Mouse (Mus musculus): ENCODE results near the gene Atf6b. TPM values are rescaled to one million over a fixed set of nuclear protein-coding genes. Genes with fewer than 3 reads are reported as not detected.

Gene Atf6b
- polyA plus RNA-seq, 1 experiment from 2014 or later = 62.0 TPM

- ATAC-seq (replicated peaks; ENCODE audit: low FRiP score, low read depth) = no peak
- DNase-seq (ENCODE audit: low spot score) = no peak
- Histone ChIP-seq H3K4me1 (replicated peaks; ENCODE audit: insufficient read depth, low read length) (peaks cover 13% of the 10 kb centered on the region; the same call in 1 of the 2 replicates), H3K9me3 (replicated peaks; ENCODE audit: low read length) (no peaks in the 10 kb centered on the region), H3K9ac (ENCODE audit: low read depth, low read length) (no peak overlapping the region), H3K36me3 (ENCODE audit: insufficient read depth, low read length) (no peaks in the 10 kb centered on the region), H3K4me2 (ENCODE audit: low read length) (no peak overlapping the region), H3K4me3 (replicated peaks; ENCODE audit: low read depth, low read length) (no peak overlapping the region), H3K27me3 (ENCODE audit: insufficient read depth, low read length) (peaks cover 36% of the 10 kb centered on the region), H3K27ac (no peak overlapping the region)
- no peak for TF ChIP-seq CTCF (IDR thresholded peaks at IDR 0.05; ENCODE audit: low read depth)
- WGBS = 59% methylated on average over 11 of the region's 11 CpGs
Observed at GRCm38 (mm10) chr17:34674524-34675204, 27.7 kb downstream of the Atf6b start.

GRCm38 (mm10) chr17:34675205-34676092 lies 28.5 kb downstream of the Atf6b start:
- ATAC-seq (replicated peaks; ENCODE audit: low FRiP score, low read depth) (no peak), DNase-seq (ENCODE audit: low spot score) (no peak)
- H3K4me1 ChIP-seq (replicated peaks; ENCODE audit: insufficient read depth, low read length) = peaks cover 13% of the 10 kb centered on the region; the same call in 1 of the 2 replicates
- H3K9me3 ChIP-seq (replicated peaks; ENCODE audit: low read length) = no peaks in the 10 kb centered on the region
- TF ChIP-seq CTCF (IDR thresholded peaks at IDR 0.05; ENCODE audit: low read depth) = no peak
- H3K9ac ChIP-seq (ENCODE audit: low read depth, low read length) = no peak overlapping the region
- H3K27ac ChIP-seq = no peak overlapping the region
- peaks cover 38% of the 10 kb centered on the region for H3K27me3 ChIP-seq (ENCODE audit: insufficient read depth, low read length)
- no peak overlapping the region for H3K4me3 ChIP-seq (replicated peaks; ENCODE audit: low read depth, low read length)
- H3K4me2 ChIP-seq (ENCODE audit: low read length) = no peak overlapping the region
- WGBS = 62% methylated on average over 13 of the region's 13 CpGs
- no peaks in the 10 kb centered on the region for H3K36me3 ChIP-seq (ENCODE audit: insufficient read depth, low read length)

- Histone ChIP-seq H3K9me3 (replicated peaks; ENCODE audit: low read length) (no peaks in the 10 kb centered on the region), H3K4me1 (replicated peaks; ENCODE audit: insufficient read depth, low read length) (peaks cover 12% of the 10 kb centered on the region; the same call in 1 of the 2 replicates), H3K36me3 (ENCODE audit: insufficient read depth, low read length) (no peaks in the 10 kb centered on the region), H3K27ac (no peak overlapping the region), H3K4me2 (ENCODE audit: low read length) (no peak overlapping the region), H3K27me3 (ENCODE audit: insufficient read depth, low read length) (peaks cover 35% of the 10 kb centered on the region), H3K9ac (ENCODE audit: low read depth, low read length) (no peak overlapping the region), H3K4me3 (replicated peaks; ENCODE audit: low read depth, low read length) (no peak overlapping the region)
- no peak for TF ChIP-seq CTCF (IDR thresholded peaks at IDR 0.05; ENCODE audit: low read depth)
- no peak for ATAC-seq (replicated peaks; ENCODE audit: low FRiP score, low read depth)
- no peak for DNase-seq (ENCODE audit: low spot score)
- WGBS = 71% methylated on average over 6 of the region's 6 CpGs
Observed at GRCm38 (mm10) chr17:34676093-34676460, 29.1 kb downstream of the Atf6b start.

GRCm38 (mm10) chr17:34676671-34677070 lies 29.7 kb downstream of the Atf6b start:
- H3K9me3 ChIP-seq (replicated peaks; ENCODE audit: low read length) = no peaks in the 10 kb centered on the region
- no peak overlapping the region for H3K9ac ChIP-seq (ENCODE audit: low read depth, low read length)
- no peak overlapping the region for H3K4me3 ChIP-seq (replicated peaks; ENCODE audit: low read depth, low read length)
- H3K36me3 ChIP-seq (ENCODE audit: insufficient read depth, low read length) = no peaks in the 10 kb centered on the region
- H3K27me3 ChIP-seq (ENCODE audit: insufficient read depth, low read length) = peaks cover 31% of the 10 kb centered on the region
- H3K4me2 ChIP-seq (ENCODE audit: low read length) = no peak overlapping the region
- no peak for TF ChIP-seq CTCF (IDR thresholded peaks at IDR 0.05; ENCODE audit: low read depth)
- ATAC-seq (replicated peaks; ENCODE audit: low FRiP score, low read depth) (no peak), DNase-seq (ENCODE audit: low spot score) (no peak)
- WGBS = 74% methylated on average over 12 of the region's 12 CpGs
- peaks cover 9% of the 10 kb centered on the region; the same call in 1 of the 2 replicates for H3K4me1 ChIP-seq (replicated peaks; ENCODE audit: insufficient read depth, low read length)
- H3K27ac ChIP-seq = no peak overlapping the region

GRCm38 (mm10) chr17:34680191-34680590 lies 33.2 kb downstream of the Atf6b start:
- Histone ChIP-seq H3K4me1 (replicated peaks; ENCODE audit: insufficient read depth, low read length) (0 out of 2 replicates have a peak, but pooled peaks cover 5% of the 10 kb centered on the region), H3K9me3 (replicated peaks; ENCODE audit: low read length) (no peaks in the 10 kb centered on the region), H3K27ac (no peak overlapping the region), H3K4me3 (replicated peaks; ENCODE audit: low read depth, low read length) (no peak overlapping the region), H3K9ac (ENCODE audit: low read depth, low read length) (no peak overlapping the region), H3K36me3 (ENCODE audit: insufficient read depth, low read length) (no peaks in the 10 kb centered on the region), H3K4me2 (ENCODE audit: low read length) (no peak overlapping the region), H3K27me3 (ENCODE audit: insufficient read depth, low read length) (peaks cover 9% of the 10 kb centered on the region; the same call in 1 of the 2 replicates)
- no peak for TF ChIP-seq CTCF (IDR thresholded peaks at IDR 0.05; ENCODE audit: low read depth)
- WGBS = 89% methylated on average over 26 of the region's 26 CpGs
- DNase-seq (ENCODE audit: low spot score) (no peak), ATAC-seq (replicated peaks; ENCODE audit: low FRiP score, low read depth) (no peak)

- H3K4me1 ChIP-seq (replicated peaks; ENCODE audit: insufficient read depth, low read length) = 0 out of 2 replicates have a peak, but pooled peaks cover 5% of the 10 kb centered on the region
- no peak overlapping the region for H3K27ac ChIP-seq
Observed at GRCm38 (mm10) chr17:34680621-34681020, 33.7 kb downstream of the Atf6b start.

More at GRCm38 (mm10) chr17:34680621-34681020, 33.7 kb downstream of the Atf6b start:
- DNase-seq (ENCODE audit: low spot score) = no peak
- TF ChIP-seq CTCF (IDR thresholded peaks at IDR 0.05; ENCODE audit: low read depth) = no peak
- ATAC-seq (replicated peaks; ENCODE audit: low FRiP score, low read depth) = no peak
- Histone ChIP-seq H3K27me3 (ENCODE audit: insufficient read depth, low read length) (peaks cover 9% of the 10 kb centered on the region; the same call in 1 of the 2 replicates), H3K4me3 (replicated peaks; ENCODE audit: low read depth, low read length) (no peak overlapping the region), H3K9ac (ENCODE audit: low read depth, low read length) (no peak overlapping the region), H3K4me2 (ENCODE audit: low read length) (no peak overlapping the region), H3K36me3 (ENCODE audit: insufficient read depth, low read length) (no peaks in the 10 kb centered on the region), H3K9me3 (replicated peaks; ENCODE audit: low read length) (no peaks in the 10 kb centered on the region)
- 83% methylated on average over 4 of the region's 4 CpGs for WGBS

All from kidney, postnatal 0 days (tissue).